Mouse (Mus musculus): ENCODE measurements around the gene Smarcd1.

Smarcd1 gene

GRCm38 (mm10) chr15:99701999-99702900, at the start of gene Smarcd1:
Gene Smarcd1 (plus strand): TSS chr15:99702129.
- DNase-seq (ENCODE audit: low read depth, low spot score) = peak; percentile 88

- DNase-seq (ENCODE audit: low read depth, low spot score) = no peak
These were observed 48.6 kb upstream of the Smarcd1 start for GRCm38 (mm10) chr15:99653291-99653690.

GRCm38 (mm10) chr15:99653876-99654275, 48.1 kb upstream of the Smarcd1 start:
- DNase-seq (ENCODE audit: low read depth, low spot score) = no peak

- DNase-seq (ENCODE audit: low read depth, low spot score) = no peak
These were observed 46.0 kb upstream of the Smarcd1 start for GRCm38 (mm10) chr15:99655956-99656355.

GRCm38 (mm10) chr15:99658437-99658836, 43.5 kb upstream of the Smarcd1 start:
- no peak for DNase-seq (ENCODE audit: low read depth, low spot score)

DNA sequence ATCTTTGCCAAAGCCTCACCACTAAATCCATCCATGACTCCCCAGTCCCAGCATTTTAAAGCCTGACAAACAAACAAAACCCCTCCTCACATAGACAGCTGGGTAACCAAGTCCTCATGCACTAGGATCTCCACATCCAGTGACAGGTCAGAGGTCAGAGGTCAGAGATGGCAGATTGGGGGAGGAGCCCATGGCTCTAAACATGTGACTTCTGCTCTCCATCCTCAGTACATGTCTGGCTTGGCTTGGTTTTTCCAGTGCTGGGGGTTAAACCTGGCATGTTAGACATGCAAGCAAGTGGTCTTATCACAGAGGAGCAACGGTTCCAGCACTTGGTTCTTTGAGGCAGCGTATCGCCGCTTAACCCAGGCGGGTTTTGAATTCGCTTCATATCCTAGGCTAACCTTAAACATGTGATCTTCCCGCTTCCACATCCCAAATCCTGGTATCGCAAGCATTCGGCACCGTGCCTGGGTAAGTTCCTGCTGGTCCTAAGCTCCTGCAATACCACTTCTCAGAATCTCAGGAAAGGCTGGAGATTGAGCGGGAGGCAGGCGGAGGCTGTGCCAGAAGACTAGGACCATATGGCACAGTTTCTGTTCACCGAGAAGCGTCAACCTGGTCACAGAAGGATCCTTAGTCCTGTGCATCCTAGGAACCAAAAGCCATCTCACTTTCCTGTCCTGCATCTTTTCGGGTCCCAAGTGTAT, 40.7 kb upstream of the Smarcd1 start:
- DNase-seq (ENCODE audit: low read depth, low spot score) = no peak

- no peak for DNase-seq (ENCODE audit: low read depth, low spot score)
These were observed 39.6 kb upstream of the Smarcd1 start for GRCm38 (mm10) chr15:99662371-99662770.

DNA sequence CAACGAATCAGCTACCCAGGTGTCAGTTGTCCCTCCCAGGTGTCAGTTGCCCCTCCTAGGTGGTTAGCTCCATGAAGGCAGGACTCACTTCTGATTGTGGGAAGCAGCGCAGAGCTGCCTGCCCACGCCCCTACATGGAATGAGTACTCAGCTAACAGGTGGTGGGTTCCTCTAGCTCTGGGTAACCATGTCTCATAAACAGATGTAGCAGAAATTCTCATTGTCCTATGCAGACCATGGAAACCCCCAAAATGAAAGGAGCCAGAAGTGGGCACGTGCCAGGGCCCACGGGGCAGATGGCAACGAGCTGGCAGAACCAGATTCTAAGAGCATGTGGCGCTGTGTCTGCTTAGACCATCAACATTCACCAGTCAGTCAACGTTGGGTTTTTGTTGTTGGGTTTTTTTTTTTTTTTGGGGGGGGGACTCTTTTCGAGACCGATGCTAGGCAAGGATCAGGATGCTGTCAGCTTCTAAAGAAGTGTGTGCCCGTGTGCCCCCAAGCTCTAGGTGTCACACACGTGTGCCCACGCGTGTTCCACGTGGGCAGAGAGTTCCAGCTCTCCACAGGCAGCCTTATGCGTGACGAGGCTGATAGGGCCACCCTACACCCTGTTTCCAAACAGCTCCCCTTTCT, 37.8 kb upstream of the Smarcd1 start:
- DNase-seq (ENCODE audit: low read depth, low spot score) = no peak

GRCm38 (mm10) chr15:99664600-99665451, 37.1 kb upstream of the Smarcd1 start:
- DNase-seq (ENCODE audit: low read depth, low spot score) = no peak

DNA sequence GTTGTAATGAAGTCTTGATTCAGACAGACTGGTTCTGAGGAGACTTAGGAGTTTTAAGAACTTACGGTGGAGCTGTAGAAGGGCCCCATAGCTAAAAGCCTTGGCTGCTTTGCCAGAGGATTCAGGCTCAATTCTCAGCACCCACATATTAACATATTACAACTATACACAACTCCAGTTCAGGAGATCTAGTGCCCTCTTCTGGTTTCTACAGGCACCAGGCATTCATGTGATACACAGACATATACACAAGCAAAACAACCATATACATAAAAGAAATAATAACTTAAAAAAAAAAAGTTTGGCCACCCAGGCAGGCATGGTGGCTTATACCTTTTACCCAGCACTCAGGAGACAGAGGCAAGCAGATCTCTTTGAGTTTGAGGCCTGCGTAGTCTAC, 34.4 kb upstream of the Smarcd1 start:
- DNase-seq (ENCODE audit: low read depth, low spot score) = no peak

DNA sequence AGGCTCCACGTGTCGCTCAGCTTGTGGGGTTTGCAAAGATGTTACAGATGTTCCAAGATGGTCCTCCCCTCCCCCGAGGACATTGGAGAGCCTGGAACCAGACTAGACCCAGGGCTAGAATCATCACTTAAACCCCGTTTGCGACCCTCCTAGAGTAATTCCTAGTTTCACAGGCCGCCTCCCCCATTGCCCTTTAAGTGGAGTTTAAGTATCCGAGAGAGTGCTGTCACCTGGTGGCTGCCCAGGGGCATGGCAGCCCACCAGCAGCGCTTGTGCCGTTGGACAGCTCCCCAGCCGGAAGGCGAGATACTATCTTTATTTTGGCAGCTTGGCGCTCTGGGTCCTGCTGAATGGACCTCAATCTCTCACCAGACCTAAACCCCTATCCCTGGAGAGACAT, 33.0 kb upstream of the Smarcd1 start:
- no peak for DNase-seq (ENCODE audit: low read depth, low spot score)

GRCm38 (mm10) chr15:99669392-99669791, 32.5 kb upstream of the Smarcd1 start:
- no peak for DNase-seq (ENCODE audit: low read depth, low spot score)

DNA sequence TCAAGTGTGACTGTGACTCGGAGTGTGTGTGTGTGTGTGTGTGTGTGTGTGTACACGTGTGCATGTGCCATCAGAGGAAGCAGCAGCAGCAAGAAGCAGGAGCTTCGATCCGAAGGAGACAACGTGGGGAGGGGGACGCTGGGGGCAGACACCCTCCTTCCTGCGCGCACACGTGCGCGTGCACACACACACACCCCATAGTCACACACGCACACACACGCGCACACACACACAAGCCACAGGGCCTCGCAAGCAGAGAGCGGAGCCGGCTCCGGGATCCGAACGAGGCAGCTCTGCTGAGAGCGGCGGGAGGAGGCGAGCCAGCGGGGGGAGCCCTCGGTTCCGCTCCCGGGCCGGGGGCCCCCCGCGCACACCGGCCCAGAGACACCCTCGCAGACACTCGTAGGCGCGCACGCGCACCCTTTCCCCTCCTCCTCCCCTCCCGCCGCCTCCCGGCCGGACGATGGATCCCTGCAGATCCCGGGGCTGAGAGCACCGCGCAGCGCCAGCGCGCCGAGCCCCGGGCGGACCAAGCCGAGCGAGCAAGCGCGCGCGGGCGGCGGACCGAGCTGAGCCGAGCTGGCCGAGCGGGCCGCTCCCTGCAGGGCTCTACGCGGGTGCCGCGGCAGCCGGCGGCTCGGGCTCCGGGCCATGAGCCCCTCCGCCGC, 31.6 kb upstream of the Smarcd1 start, which contains the start of gene Asic1:
Gene Asic1, plus strand, starts transcription at position 215 of the 668 bp plus-strand sequence.
- no peak for DNase-seq (ENCODE audit: low read depth, low spot score)

GRCm38 (mm10) chr15:99670964-99671670, 30.8 kb upstream of the Smarcd1 start:
- DNase-seq (ENCODE audit: low read depth, low spot score) = no peak

GRCm38 (mm10) chr15:99671783-99672182, 30.1 kb upstream of the Smarcd1 start:
- DNase-seq (ENCODE audit: low read depth, low spot score) = no peak

DNA sequence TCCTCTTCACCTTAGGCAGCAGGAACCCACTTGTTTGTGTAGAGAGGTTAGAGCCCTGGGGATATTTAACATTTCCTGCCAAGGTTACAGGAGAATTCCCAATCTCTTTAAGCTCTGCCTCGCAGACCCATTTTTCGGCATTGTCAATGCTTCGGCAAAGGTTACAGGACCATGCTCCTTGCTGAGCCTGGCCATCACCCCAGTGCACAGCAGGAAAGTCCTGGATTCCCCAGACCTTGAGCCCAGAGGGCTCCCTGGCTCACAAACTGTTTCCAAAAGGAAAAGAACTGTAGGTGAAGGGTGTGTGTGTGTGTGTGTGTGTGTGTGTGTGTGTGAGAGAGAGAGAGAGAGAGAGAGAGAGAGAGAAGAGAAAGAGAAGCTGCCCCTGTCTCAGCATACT, 27.1 kb upstream of the Smarcd1 start:
- DNase-seq (ENCODE audit: low read depth, low spot score) = no peak

GRCm38 (mm10) chr15:99677089-99677488, 24.8 kb upstream of the Smarcd1 start:
- no peak for DNase-seq (ENCODE audit: low read depth, low spot score)

GRCm38 (mm10) chr15:99678063-99678800, 23.7 kb upstream of the Smarcd1 start:
- DNase-seq (ENCODE audit: low read depth, low spot score) = peak; percentile 90

- DNase-seq (ENCODE audit: low read depth, low spot score) = no peak
These were observed 22.9 kb upstream of the Smarcd1 start for GRCm38 (mm10) chr15:99679008-99679407.

Measured in WW6 (cell line).